Mouse (Mus musculus) midbrain, embryonic 13.5 days (tissue): ENCODE measurements at regions not wholly inside any gene's neighbourhood (a gene's known extent, or its start where the extent isn't known, plus 50 kb on each side); places are given as distances from the start of the nearest gene placed in this dataset.
A peak's percentile ranks its signal among the peaks of the same experiment; 100 is the strongest.

Experiments used
- ATAC-seq: fragments of 200-750 bp; cut with Nextera tagmentation; 2 replicates; pipeline ENCODE4 v1.8.0; 2017; ENCODE audit warnings: mild to moderate bottlenecking, moderate TSS enrichment, moderate library complexity
- H3K27ac ChIP-seq: fragments of 300-500 bp; sonication (generic); 2 replicates; pipeline ENCODE4 v1.5.1; 2015; ENCODE audit warnings: inconsistent platforms, mild to moderate bottlenecking, moderate library complexity
- H3K27me3 ChIP-seq: fragments of 300-500 bp; sonication (generic); 2 replicates; pipeline ENCODE4 v1.6.1; 2015; ENCODE audit warnings: mild to moderate bottlenecking, inconsistent platforms
- H3K36me3 ChIP-seq: fragments of 300-500 bp; sonication (generic); 2 replicates; pipeline ENCODE4 v1.6.1; 2015; ENCODE audit warnings: mild to moderate bottlenecking, inconsistent platforms
- H3K4me1 ChIP-seq: fragments of 300-500 bp; sonication (generic); replicated peaks from 2 replicates; pipeline ENCODE4 v1.6.1; 2015; ENCODE audit warnings: inconsistent platforms
- H3K4me2 ChIP-seq: fragments of 300-500 bp; sonication (generic); replicated peaks from 2 replicates; pipeline ENCODE4 v1.6.1; 2015; ENCODE audit warnings: moderate library complexity, mild to moderate bottlenecking, inconsistent platforms
- H3K4me3 ChIP-seq: fragments of 300-500 bp; sonication (generic); replicated peaks from 2 replicates; pipeline ENCODE4 v1.5.1; 2015; ENCODE audit warnings: mild to moderate bottlenecking, inconsistent platforms
- H3K9ac ChIP-seq: fragments of 300-500 bp; sonication (generic); replicated peaks from 2 replicates; pipeline ENCODE4 v1.6.1; 2015; ENCODE audit warnings: mild to moderate bottlenecking, inconsistent platforms
- H3K9me3 ChIP-seq: fragments of 300-500 bp; sonication (generic); 2 replicates; pipeline ENCODE4 v1.6.1; 2016; ENCODE audit warnings: mild to moderate bottlenecking, inconsistent platforms
- WGBS: fragments of 180-500 bp; shearing (Covaris S2); methylation state at CpG from one replicate; pipeline ENCODE4 v1.1.7; 2015; 5-methylcytosine and 5-hydroxymethylcytosine counted together

DNA sequence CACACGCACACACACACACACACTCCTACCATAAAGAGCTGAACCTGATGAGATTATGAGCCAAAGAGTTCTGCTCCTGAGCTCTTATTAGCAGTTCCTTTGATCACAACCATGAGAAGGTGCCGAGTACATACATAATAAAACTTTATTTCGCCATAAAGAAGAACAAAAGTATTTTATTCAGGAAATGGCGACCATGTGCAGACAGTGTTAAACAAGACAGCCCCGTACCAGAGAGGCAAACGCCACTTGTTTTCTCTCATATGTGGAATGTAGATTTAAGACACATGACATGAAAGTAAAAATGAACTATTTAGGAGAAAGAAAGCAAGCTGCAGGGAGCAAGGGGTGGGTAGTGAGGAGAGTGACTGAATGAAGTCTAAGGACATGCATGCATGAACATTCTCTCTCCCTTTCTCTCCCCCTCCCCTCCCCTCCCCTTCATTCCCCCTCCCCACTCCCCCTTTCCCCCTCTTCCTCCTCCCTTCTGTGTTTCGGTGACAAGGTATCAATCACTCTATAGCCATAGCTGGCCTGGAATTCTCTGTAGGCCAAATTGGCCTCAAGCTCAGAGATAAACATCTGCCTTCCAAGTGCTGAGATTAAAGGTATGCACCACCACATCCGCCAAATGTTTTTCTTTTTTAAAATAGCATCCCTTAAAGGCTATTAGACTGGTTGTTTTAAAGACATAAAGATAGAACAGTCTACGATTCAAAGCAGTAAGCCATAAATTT lies 266.0 kb upstream of the Map3k7 start:
- no peak overlapping the region for H3K27ac ChIP-seq
- H3K4me3 ChIP-seq: no peak overlapping the region
- H3K4me2 ChIP-seq: no peak overlapping the region
- ATAC-seq: 0 out of 2 replicates have a peak, but pooled peaks have one; percentile 4
- 65% methylated on average over 9 of the region's 9 CpGs for WGBS
- no peak overlapping the region for H3K9ac ChIP-seq
- no peaks in the 10 kb centered on the region for H3K4me1 ChIP-seq
- H3K27me3 ChIP-seq: no peaks in the 10 kb centered on the region
- H3K36me3 ChIP-seq: no peaks in the 10 kb centered on the region
- no peaks in the 10 kb centered on the region for H3K9me3 ChIP-seq

DNA sequence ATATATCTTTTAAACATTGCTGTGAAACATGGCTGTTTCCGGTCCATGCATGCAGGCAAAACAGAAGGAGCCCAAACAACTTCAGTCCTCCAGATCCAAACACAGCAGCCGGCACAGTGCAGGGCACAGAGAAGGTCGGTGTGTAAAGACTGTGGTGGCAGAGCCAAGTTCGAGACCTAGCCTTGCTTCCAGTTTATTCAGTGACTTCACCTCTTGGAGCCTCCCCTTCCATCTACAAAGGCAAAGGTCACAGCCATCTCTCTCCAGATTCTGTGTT lies 265.5 kb upstream of the Map3k7 start:
- Histone ChIP-seq H3K27me3 (no peaks in the 10 kb centered on the region), H3K27ac (no peak overlapping the region), H3K4me2 (no peak overlapping the region), H3K36me3 (no peaks in the 10 kb centered on the region), H3K9ac (no peak overlapping the region), H3K9me3 (no peaks in the 10 kb centered on the region), H3K4me1 (no peaks in the 10 kb centered on the region), H3K4me3 (no peak overlapping the region)
- 86% methylated on average over 4 of the region's 4 CpGs for WGBS
- no peak for ATAC-seq

DNA sequence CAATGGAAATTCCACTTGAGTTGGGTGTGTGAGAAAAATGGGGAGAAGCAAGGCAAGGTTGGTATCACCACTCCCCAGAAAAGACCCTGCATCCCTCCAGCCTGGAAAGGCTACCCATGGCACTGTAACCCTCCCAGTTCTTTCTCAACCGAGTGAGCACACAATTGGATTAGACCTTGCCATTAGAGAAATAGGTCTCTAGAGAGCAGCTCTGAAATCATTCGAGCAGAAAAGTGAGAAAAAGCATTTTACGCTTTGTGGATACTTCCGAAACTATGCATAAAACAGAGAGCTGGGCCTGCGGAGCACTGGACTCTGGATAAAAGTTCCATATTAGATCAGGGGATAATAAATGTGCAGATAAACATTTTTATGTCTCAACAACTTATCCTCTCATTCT lies 264.6 kb upstream of the Map3k7 start:
- no peak overlapping the region for H3K27ac ChIP-seq
- no peaks in the 10 kb centered on the region for H3K4me1 ChIP-seq
- H3K4me2 ChIP-seq: no peak overlapping the region
- no peak overlapping the region for H3K4me3 ChIP-seq
- 62% methylated on average over 5 of the region's 5 CpGs for WGBS
- no peaks in the 10 kb centered on the region for H3K36me3 ChIP-seq
- no peaks in the 10 kb centered on the region for H3K27me3 ChIP-seq
- H3K9ac ChIP-seq: no peak overlapping the region
- no peaks in the 10 kb centered on the region for H3K9me3 ChIP-seq
- ATAC-seq: no peak

DNA sequence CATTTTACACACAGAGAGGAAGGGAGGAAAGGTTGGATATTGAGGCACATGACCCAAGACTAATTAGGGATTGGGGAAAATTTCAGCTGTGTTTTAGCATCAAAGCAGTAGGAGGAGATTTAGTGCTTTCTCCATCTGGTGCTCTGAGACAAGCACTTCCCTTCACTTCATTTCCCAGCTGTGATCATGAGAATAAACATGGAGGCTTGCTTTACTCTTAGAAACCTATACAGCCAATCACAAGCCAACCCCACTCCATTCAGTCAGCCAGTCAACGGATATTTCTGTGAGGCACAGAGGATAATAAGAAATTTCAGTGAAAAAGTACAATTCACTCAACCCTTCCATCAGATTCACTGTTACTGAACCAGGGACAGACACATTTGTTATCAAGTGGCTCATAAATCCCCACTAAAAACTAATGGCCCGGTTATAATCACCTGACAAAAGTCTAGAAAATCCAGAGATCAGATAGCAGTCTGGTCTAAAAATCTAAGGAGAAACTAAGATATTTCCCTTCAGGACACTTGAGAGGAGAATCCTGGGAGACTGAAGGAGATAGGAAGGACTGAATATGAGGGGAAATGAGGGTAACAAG lies 249.7 kb upstream of the Map3k7 start:
- no peak overlapping the region for H3K4me3 ChIP-seq
- no peak overlapping the region for H3K9ac ChIP-seq
- ATAC-seq: no peak
- H3K36me3 ChIP-seq: no peaks in the 10 kb centered on the region
- 77% methylated on average over 2 of the region's 2 CpGs for WGBS
- no peak overlapping the region for H3K4me2 ChIP-seq
- H3K27me3 ChIP-seq: no peaks in the 10 kb centered on the region
- no peak overlapping the region for H3K27ac ChIP-seq
- no peaks in the 10 kb centered on the region for H3K9me3 ChIP-seq
- H3K4me1 ChIP-seq: no peaks in the 10 kb centered on the region

DNA sequence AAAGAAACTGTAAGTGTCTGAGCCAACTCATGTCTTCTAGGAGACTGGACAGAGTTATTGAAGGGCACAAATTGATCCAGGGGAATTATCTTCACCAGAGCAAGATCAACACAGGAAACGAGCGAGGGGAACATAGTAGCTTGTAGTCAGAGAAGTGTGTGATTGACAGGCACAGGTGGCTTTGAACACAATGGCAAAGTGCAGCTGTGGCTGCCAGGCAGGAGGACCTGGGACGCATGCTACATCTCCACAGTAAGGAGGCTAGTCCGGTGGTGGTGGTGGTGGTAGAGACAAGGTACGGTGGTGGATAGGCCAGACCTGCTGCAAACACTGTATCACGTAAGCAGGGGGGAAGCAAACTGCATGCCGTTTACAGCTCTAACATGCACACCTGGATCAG lies 240.4 kb upstream of the Map3k7 start:
- no peak for ATAC-seq
- WGBS: 77% methylated on average over 7 of the region's 7 CpGs

DNA sequence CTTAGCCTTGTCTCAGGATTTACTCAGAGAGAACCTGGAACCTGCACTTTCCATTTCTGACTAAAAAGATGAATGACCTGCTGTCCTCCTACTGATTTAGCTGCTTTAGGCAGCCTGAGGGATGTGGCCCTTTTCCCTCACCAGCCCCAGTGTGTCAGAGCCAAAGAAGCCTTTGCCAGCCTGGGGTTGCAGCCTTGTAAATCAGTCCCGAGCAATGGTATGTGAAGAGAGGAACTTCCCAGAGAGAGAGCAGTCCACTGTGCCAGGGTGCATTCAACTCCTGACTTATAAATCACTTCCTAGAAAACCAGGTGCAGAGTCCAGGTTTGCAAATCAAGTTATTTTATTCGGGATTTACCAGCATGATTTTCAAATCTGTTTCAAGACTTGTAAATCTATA lies 239.5 kb upstream of the Map3k7 start:
- Histone ChIP-seq H3K36me3 (no peaks in the 10 kb centered on the region), H3K4me3 (no peak overlapping the region), H3K27me3 (no peaks in the 10 kb centered on the region), H3K4me1 (peaks cover 6% of the 10 kb centered on the region; the same call in 1 of the 2 replicates), H3K9ac (no peak overlapping the region), H3K9me3 (no peaks in the 10 kb centered on the region), H3K4me2 (no peak overlapping the region), H3K27ac (no peak overlapping the region)
- no peak for ATAC-seq
- 78% methylated on average over 2 of the region's 2 CpGs for WGBS

More for the DNA sequence above, 240.4 kb upstream of the Map3k7 start:
- H3K4me2 ChIP-seq: no peak overlapping the region
- no peak overlapping the region for H3K27ac ChIP-seq
- H3K4me1 ChIP-seq: peaks cover 6% of the 10 kb centered on the region; the same call in 1 of the 2 replicates
- H3K9me3 ChIP-seq: no peaks in the 10 kb centered on the region
- H3K27me3 ChIP-seq: no peaks in the 10 kb centered on the region
- H3K36me3 ChIP-seq: no peaks in the 10 kb centered on the region
- no peak overlapping the region for H3K4me3 ChIP-seq
- no peak overlapping the region for H3K9ac ChIP-seq

DNA sequence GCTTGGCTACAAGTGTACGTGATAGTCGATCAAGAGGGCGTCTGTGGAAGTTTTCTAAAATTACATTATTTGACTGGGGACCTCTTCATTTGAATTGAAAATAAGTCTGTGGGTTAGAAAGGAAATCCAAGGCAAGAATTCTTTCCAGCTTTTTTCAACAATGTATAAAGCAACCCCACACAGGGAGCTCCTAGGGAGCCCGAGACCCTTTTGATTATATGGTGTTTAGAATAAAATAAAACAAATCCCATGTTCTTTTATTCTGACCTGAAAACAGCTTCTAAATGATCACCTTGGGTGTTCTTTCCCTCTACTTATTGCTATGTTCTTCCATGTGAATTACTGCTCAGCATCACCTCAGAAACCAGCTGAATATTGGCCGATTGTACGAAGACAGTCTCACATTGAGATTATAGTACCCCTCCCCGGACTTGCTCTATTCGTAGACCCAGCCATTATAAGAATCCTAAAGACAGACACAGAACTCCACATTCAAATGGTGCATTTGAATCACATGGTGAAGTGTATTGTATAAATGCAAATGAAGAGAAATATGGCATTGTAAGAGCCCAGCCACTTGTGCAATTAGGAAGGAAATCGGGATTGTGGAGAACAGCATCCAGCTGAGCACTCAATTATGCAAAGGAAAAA lies 236.3 kb upstream of the Map3k7 start:
- Histone ChIP-seq H3K9ac (no peak overlapping the region), H3K27ac (no peak overlapping the region), H3K9me3 (no peaks in the 10 kb centered on the region), H3K36me3 (no peaks in the 10 kb centered on the region), H3K4me3 (no peak overlapping the region), H3K27me3 (no peaks in the 10 kb centered on the region), H3K4me1 (peaks cover 6% of the 10 kb centered on the region; the same call in 1 of the 2 replicates), H3K4me2 (no peak overlapping the region)
- ATAC-seq: peak; percentile 63; the same call in 1 of the 2 replicates
- 54% methylated on average over 9 of the region's 9 CpGs for WGBS

DNA sequence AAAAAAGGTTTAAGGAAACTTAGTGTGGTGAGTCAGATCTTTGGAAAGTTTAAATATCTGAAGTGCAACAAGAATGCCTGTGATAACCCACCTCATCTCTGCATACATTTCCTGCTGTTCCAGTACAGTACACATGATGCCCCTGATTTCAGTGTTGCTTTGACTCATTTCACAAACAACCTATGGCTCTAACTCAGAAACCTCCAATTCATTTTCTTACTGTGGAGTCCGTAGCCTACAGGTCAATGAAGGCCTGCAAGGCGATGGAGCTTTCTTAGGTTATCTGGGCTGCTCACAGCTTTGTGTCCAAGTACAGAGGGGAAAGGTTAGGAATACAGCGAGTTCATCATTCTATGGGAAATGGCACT lies 235.8 kb upstream of the Map3k7 start:
- Histone ChIP-seq H3K4me2 (no peak overlapping the region), H3K27ac (no peak overlapping the region), H3K4me3 (no peak overlapping the region), H3K4me1 (peaks cover 6% of the 10 kb centered on the region; the same call in 1 of the 2 replicates), H3K27me3 (no peaks in the 10 kb centered on the region), H3K9ac (no peak overlapping the region), H3K9me3 (no peaks in the 10 kb centered on the region), H3K36me3 (no peaks in the 10 kb centered on the region)
- no peak for ATAC-seq
- 76% methylated on average over 3 of the region's 3 CpGs for WGBS

DNA sequence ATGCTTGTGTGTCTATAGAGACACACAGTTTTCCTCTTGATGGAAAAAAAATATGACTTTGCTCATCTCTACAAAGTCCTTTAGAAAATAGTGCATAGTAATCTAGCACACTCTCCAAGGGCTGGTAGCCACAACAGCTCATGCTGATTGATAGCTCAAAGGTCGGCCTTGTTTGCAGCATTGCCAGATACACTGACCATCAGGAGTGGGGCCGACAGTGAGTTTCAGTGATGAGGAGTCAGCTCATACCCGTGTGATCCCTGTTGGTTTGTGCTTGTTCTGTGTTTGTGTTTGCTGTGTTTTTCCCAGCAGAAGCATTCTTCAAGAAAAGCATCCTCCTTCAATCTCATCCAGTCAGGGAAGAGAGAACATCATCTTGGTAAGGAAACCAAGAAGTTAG lies 220.1 kb upstream of the Map3k7 start:
- no peak overlapping the region for H3K9ac ChIP-seq
- H3K27ac ChIP-seq: no peak overlapping the region
- 93% methylated on average over 3 of the region's 3 CpGs for WGBS
- no peak for ATAC-seq
- no peaks in the 10 kb centered on the region for H3K9me3 ChIP-seq
- H3K36me3 ChIP-seq: no peaks in the 10 kb centered on the region
- H3K4me3 ChIP-seq: no peak overlapping the region
- 0 out of 2 replicates have a peak, but pooled peaks cover 6% of the 10 kb centered on the region for H3K4me1 ChIP-seq
- 0 out of 2 replicates have a peak, but pooled peaks cover 3% of the 10 kb centered on the region for H3K27me3 ChIP-seq
- no peak overlapping the region for H3K4me2 ChIP-seq

DNA sequence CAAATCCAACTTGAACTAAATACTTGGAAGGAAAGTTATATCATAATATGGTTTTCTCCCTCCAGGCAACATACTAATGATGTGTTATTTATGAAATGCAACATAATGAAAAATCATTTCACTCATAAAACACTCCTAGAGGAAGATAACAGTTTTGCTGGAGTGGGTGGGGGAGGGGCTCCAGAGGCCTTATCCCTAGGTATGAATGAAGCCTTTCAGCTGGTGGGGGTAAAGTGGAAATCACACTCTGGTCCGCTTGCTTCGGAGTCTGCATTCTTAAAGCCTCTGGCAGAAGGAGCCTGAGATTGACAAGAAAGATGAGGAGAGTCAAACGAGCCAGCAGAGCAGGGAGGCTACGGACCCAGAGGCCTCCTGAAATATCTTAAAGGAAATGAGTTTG lies 219.5 kb upstream of the Map3k7 start:
- 0 out of 2 replicates have a peak, but pooled peaks cover 3% of the 10 kb centered on the region for H3K27me3 ChIP-seq
- 0 out of 2 replicates have a peak, but pooled peaks cover 6% of the 10 kb centered on the region for H3K4me1 ChIP-seq
- no peaks in the 10 kb centered on the region for H3K36me3 ChIP-seq
- H3K9ac ChIP-seq: no peak overlapping the region
- H3K9me3 ChIP-seq: no peaks in the 10 kb centered on the region
- 67% methylated on average over 4 of the region's 4 CpGs for WGBS
- H3K4me3 ChIP-seq: no peak overlapping the region
- ATAC-seq: no peak
- H3K4me2 ChIP-seq: no peak overlapping the region
- H3K27ac ChIP-seq: no peak overlapping the region

DNA sequence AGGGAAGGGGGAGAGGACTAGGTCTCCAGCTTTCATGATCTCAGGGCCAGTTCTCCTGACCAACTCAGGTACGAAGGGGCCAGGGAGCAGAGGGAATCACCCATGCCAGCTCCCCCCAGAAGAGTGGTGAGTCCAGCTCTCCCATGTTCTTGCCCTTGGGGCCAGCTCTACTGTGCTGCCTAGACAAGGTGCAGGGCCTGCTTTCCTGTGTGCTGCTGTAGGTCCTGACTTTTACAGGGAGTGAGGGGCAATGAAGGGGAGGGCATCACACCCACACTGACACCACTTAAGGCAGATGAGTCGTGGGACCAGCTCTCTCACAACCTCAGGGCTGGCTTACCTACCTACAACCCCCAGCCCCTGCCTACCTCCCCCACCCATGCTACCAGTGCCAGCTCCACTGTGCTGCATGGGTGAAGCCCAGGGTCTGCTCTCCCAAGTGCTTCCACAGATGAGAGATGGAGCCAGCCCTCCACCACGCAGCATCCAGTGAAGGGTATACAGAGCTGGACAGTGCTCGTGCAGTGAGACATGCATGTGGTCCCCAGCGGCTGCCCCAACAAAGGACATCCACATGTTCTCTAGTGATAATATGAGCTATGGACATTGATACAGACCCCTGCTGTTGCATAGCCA lies 210.1 kb upstream of the Map3k7 start:
- 89% methylated on average over 5 of the region's 5 CpGs for WGBS
- peak; percentile 50 for ATAC-seq
- no peak overlapping the region for H3K4me2 ChIP-seq

DNA sequence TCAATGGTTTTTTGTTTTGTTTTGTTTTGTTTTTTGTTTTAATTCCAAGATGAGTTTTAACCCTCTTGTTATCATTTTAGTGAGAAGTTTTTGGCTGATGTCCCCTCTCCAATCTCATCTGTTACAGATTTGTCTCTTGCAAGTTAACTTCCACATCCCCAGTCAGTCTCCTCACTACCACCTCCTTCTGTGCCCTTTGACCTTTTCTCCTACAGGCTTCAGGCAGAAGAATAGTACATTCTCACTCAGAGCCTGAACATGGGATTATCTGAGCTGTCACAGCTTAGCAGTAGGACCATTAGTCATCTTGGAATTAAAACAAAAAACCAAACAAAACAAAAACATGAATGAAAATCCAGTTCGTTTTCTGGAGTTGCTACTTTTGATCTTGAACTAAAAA lies 206.8 kb upstream of the Map3k7 start:
- no peak for ATAC-seq
- no peaks in the 10 kb centered on the region for H3K4me1 ChIP-seq
- H3K4me2 ChIP-seq: no peak overlapping the region
- no peaks in the 10 kb centered on the region for H3K36me3 ChIP-seq
- H3K9ac ChIP-seq: no peak overlapping the region
- H3K4me3 ChIP-seq: no peak overlapping the region
- no peaks in the 10 kb centered on the region for H3K9me3 ChIP-seq
- H3K27me3 ChIP-seq: no peaks in the 10 kb centered on the region
- WGBS: 34% methylated on average over 1 of the region's 1 CpGs
- no peak overlapping the region for H3K27ac ChIP-seq

More for the DNA sequence above, 210.1 kb upstream of the Map3k7 start:
- Histone ChIP-seq H3K9me3 (no peaks in the 10 kb centered on the region), H3K4me1 (no peaks in the 10 kb centered on the region), H3K36me3 (no peaks in the 10 kb centered on the region), H3K4me3 (no peak overlapping the region), H3K9ac (no peak overlapping the region), H3K27me3 (no peaks in the 10 kb centered on the region), H3K27ac (no peak overlapping the region)
